Mouse (Mus musculus) cerebral cortex, adult 2 months (tissue): ENCODE measurements around the gene Fmo9.

Source experiments
- WGBS: fragments of 180-500 bp; shearing (Covaris S2); methylation state at CpG from one replicate; pipeline ENCODE4 v1.1.7; 2018; 5-methylcytosine and 5-hydroxymethylcytosine counted together

Fmo9 gene

DNA sequence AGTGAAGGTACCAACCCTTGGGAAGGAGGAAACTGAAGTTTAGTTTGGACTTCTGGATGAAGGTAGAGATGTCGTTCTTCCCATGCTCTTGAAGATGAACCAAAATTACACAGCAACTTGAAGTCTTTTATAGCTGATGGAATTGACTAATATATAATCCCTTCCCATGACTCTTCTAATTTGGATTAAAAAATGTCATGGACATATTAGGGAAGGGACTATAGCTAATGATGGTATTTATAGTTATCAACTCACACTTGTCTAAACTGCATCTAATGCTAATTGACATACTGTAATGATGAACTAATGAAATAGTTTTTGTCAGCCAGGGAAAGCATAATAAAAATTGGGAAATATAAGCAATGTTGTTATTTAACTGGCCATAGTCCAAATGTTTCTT is at the start of gene Fmo9:
TSS of gene Fmo9 (minus strand) at position 101 of the 400 bp plus-strand sequence.
- WGBS: 90% methylated on average over 1 of the region's 1 CpGs

DNA sequence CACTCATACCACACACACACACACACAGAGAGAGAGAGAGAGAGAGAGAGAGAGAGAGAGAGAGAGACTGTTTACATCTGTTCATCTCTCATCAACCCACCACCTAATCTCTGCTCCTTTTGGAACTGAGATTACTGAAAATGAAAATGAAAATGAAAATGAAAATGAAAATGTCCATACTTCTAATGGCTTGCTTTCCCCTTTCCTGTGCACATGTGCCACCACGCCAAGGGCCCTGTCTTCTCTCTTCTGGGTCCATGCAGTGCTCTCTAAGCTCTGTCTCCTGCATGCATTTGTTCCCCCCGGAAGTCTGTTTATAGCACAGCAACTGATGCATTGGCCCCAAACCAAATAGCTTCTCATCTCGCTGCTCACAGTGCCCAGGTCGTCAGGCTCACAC is 49.2 kb upstream of the Fmo9 start:
- WGBS: 63% methylated on average over 4 of the region's 4 CpGs

DNA sequence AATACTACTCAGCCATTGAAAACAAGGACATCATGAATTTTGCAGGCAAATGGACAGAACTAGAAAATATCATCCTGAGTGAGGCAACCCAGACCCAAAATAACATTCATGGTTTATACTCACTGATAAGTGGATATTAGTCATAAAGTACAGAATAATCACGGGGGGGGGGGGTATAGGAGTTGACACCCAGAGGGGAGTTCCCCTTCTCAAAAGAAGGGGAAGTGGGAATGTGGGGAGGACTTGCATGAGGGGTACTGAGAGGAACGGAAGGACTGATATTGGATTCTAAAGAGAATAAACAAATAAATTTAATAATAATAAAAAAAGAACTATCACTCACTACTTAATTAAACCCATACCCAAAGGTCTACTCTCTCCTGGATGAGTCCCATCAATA is 48.6 kb upstream of the Fmo9 start:
- WGBS: 64% methylated on average over 2 of the region's 2 CpGs

DNA sequence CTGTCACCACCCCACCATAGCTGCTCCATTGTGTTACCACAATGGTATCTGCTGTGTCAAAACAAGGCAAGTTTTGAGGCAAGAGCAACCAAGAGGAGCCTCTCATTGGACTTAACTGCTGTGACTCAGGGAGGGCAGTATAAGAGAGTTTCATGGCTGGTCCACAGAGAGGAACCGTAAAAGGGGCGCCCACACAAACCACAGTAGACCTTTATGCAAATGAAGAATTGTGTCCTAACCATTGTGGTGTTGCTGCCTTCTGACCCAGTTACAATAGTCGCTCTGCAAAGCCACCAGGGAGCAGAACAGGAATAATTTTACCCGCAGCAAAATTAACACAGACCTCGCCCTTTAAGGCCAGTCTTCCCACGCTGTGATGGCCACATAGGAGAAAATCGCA is 29.2 kb upstream of the Fmo9 start:
- WGBS: 90% methylated on average over 7 of the region's 7 CpGs

DNA sequence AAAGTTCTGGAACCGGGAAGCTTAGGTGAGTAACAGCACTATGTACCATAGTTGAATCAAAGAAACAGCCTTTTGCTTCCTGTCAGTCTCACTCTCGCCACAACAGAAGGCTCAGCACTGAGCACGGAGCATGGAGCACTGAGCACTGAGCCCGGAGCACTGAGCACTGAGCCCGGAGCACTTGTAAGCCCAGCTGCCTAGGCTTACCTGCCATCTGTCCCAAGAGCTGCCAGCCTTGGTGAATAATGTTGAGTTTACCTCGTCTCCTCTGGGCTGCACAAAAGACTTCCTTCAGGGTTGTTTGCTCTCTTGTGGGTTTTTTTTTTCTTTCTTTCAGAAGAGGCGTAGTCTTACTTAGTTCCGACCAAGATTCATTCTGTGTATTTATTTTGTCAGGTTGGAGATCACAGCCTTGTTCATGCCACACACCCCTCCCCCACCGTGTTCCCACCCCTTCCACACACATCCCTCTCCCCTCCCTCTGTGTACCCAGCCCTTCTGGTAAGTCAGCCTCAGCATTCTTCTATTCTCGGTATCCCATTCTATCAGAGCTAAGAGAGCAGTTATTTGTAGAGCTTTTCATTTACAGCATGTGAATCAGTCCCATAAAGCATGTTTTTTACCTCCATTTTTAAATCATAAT is 20.7 kb upstream of the Fmo9 start:
- 60% methylated on average over 10 of the region's 10 CpGs for WGBS

DNA sequence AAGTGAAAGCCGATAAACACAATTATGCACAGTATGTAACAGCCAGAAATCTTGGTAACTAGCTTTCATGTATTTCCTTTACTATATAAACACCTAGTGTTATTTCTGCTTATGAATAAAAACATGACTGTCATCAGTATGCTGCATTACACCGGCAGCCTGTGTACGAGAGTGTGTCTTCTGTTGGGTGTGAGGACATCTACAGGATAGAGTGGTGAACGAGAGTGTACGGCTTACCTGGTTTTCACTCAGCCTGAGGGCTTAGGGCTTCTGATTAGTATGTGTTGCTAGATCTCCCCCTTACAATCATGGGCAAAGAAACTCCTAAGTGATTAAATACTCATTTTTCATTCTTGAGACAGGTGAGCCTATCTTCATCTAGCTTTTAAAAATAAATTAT is 12.4 kb downstream of the Fmo9 start:
- 70% methylated on average over 5 of the region's 5 CpGs for WGBS

DNA sequence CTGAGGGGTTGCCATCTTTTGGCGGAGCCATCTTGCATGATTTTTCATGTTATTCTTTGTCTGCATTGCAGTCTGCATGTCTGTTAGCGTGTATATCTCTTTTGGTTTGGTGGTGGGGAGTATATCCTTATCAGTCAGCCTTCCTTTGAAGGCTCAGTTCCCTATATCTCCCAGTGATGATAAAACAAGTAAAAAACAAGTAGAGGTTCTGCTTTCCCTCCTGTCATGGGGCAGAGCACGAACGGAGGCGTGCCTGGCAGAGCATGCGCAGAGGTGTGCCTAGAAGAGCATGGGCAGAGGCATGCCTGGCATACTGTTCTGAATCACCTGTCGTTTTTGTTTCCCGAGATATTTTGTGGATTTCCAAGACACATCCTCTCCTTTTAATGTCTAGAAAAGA is 20.8 kb downstream of the Fmo9 start:
- 89% methylated on average over 8 of the region's 8 CpGs for WGBS

DNA sequence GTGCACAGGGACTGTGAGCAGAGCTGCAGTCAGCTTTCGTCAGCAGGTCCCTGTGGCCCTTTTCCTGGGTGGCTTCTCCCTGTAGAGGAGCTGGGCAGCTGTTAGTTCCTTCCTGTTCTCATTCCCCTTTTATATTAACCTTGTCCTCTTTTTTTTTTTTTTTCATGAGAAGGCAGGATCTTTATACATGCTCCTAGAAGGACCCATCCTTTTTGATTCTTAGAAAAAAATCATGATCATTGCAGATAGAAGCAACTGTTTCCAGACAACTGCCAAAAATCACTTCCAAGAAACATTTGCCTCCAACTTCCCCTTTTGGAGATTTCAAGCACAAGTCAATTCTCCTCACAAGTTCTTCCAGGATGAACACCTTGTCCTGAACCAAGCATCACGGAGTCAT is 34.1 kb downstream of the Fmo9 start, which contains the start of gene Gm4847:
TSS of gene Gm4847 (minus strand) at position 101 of the 400 bp plus-strand sequence.
- WGBS: 78% methylated on average over 2 of the region's 2 CpGs
